Mouse (Mus musculus) cerebellum, postnatal 10 days (tissue): ENCODE measurements around the gene Ercc1.

Experiments
- DNase-seq, 2 experiments: peaks; one replicate each; pipeline ENCODE4 v3.0.0; 2021; ENCODE audit warnings: mixed read lengths in 2 of 2

Ercc1 gene

GRCm38 (mm10) chr7:19341250-19341649 lies 3.3 kb upstream of the Ercc1 start:
- DNase-seq, result no peak

DNA sequence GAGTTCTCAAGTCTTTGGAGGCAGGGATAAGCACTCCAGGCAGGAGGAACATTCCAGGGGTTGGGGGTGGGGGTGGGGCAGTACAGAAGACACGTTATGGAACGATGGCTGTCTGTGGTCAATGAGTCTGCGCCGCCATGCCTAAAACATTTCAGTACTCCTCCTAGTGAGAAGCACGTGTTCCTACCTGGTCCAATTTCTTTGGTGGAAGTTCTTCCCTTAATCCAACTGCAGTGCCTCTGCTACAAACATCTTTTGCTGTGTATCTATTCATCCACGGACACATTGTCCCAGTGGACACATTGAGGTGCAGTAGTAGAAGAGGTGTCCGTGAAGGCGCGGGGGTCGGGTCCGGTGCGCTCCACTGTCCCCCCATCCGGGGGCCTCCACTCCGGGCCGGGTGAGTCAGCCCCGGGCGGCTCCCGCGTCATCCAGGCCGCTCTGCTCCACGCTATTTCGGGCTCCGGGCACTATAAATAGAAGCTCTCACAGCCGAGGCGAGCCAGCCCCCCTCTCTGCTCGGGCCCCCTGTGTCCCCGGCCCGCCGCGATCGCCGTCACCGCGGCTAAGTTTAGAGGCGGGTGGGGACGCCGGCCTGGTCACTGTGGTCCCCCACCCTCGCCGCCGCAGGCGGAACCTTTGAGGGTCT lies 2.7 kb upstream of the Ercc1 start:
- DNase-seq, result peak; percentile 52 to 56

GRCm38 (mm10) chr7:19342481-19343027 lies 2.0 kb upstream of the Ercc1 start:
- peak; percentile 94 to 96 for DNase-seq

- DNase-seq, result peak; percentile 87
These were observed 1.3 kb upstream of the Ercc1 start for GRCm38 (mm10) chr7:19343210-19343808.

- peak; percentile 98 to 99 for DNase-seq
These were observed 427 bp downstream of the Ercc1 start for GRCm38 (mm10) chr7:19344938-19345471.

DNA sequence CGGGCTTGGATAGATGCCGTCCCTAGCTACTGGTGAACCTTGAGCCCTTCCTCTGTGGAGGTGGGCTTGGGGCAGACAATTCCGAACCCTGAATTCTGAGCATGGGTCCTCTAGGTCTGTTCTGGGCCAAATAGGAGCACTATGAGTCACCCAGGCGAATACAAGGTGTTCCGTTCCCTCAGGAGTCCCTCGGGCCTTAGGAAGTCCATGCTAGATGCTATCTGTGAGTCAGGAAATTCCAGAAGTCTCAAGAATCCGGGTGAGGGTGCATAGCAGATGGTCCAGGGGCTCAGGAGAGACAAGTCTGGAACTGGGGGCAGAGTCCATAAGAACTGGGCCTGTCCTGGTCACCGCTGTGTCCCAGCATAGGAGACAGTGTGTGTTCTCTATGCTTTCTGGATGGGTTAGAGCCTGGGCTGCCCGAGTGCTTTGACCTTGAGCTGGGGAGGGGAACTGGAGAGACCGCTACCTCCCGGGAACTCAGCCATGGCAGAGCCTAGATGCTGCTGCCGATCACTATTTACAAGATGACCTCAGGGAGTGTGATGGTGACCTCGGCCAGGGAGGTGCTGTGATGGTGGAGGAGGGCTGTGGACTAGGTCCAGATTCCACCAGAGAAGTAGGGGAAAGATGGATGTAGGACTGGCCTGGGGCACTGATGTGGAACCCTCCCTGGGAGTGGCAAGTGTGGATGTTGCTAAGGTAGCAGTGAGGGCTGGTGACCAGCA lies 4.8 kb downstream of the Ercc1 start:
- no peak for DNase-seq

DNA sequence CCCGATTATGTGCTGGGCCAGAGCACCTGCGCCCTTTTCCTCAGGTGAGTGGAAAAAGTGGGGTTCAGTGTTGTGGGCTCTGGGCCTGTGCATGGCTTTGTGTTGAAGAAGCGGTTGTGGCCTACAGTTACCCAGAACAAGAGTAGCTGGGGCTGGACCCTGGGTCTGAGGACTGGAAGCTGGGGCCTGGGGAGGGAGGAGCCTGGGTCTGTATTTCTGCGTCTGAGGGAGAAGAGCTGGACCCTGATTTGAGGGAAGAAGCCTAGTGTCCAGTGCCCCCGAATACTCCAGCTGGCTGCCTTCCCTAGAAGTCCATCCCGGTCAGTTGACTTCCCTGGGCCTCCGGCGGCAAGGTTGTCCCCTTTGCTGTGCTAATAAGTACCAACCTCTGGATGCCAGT lies 5.6 kb downstream of the Ercc1 start:
- DNase-seq, result no peak

DNA sequence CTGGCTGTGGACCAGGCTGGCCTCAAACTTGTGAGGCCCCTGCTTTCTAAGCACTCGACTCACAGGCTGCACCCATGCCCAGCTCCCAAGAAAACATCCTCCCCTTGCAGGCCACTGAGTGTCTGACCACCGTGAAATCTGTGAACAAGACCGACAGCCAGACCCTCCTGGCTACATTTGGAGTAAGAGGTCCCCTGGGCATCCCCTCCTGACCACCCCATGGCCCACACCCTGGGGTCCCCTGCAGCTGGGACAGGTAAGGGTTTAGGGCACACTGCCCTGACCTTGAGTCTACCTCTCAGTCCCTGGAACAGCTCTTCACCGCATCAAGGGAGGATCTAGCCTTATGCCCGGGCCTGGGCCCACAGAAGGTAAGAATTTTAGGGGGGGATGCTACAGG lies 10.4 kb downstream of the Ercc1 start:
- DNase-seq, result no peak

DNA sequence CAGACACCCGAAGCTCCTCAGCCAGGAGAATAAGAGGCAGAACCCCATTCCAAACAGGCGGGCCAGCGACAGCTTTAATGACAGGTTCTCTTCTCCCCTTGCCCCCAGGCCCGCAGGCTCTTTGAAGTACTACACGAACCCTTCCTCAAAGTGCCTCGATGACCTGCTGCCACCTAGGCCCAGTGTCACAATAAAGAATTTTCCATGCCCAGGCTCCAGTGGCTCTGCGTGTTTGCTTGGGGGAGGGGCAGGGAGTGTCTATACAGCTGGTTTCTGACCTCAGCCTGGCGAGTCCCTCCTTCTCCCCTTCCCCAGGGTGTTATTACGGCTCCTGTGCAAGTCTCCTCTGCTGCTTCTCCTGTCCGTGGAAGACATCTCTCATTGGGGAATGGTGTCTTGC lies 11.7 kb downstream of the Ercc1 start:
- DNase-seq, result no peak

- DNase-seq, result no peak
These were observed 13.1 kb downstream of the Ercc1 start for GRCm38 (mm10) chr7:19357381-19358375.

DNA sequence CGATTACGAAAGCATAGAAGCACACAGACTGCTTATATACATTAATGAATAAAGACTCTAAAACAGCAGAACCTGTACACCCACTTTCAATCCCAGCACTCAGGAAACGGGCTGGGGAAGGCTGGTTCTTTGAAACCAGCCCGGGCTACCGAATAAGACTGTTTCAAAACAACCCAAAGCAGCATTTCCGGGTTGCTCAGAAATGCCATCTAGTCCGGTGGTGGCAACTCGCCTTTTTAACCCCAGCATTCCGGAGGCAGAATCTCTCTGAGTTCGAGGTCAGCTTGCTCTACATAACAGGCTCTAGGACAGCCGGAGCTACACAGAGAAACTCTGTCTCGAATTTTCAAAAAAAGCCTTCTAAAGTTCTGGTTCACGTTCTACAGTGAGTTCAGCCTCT lies 14.1 kb downstream of the Ercc1 start:
- DNase-seq, result no peak

- DNase-seq, result peak; percentile 94
These were observed 14.8 kb downstream of the Ercc1 start, which contains the start of the genes Cd3eap and Ppp1r13l for GRCm38 (mm10) chr7:19359299-19359891. Gene Cd3eap, minus strand, starts transcription at chr7:19359483. Gene Ppp1r13l, plus strand, starts transcription at chr7:19359749.

- peak; percentile 77 for DNase-seq
These were observed 15.5 kb downstream of the Ercc1 start for GRCm38 (mm10) chr7:19359892-19360641.

DNA sequence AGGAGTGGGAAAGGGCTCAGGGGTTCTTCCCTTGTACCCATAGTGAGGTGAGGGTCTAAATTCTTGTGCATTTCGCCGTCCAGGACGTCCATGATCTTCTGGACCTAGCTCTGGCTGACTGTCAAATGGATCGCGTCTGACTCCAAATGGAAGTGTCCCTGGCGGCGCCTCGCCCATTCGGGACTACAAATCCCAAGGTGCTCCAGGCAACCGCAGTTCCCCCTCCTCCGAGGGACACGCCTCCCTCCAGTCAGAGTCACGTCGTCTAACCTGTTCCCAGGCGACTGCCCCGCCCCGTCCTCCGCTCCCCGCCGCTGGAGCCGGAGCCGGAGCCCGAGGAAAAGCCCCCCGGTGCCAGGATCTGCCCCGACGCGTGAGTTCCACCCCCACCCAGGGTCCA lies 16.4 kb downstream of the Ercc1 start:
- DNase-seq, result peak; percentile 91 to 92

DNA sequence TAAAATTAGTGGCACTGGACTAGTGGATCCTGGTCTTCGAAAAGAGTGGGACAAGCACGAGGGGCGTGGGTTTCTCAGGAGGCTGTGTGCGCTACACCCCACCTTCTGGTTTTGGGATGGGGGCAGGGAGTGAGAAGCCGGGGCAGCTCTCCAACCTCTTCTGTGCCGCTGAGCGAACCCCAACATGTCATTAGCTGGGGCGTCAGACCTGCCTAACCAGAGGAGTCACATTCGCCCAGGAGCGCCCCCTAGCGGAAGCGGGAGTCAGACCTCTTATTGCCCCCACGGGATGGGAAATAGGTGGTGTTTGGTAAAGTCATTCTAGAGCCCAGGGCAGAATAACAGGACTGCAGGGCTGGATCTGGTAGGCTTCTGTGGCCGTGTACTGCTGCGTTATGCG lies 17.1 kb downstream of the Ercc1 start:
- peak; percentile 79 to 82 for DNase-seq

DNA sequence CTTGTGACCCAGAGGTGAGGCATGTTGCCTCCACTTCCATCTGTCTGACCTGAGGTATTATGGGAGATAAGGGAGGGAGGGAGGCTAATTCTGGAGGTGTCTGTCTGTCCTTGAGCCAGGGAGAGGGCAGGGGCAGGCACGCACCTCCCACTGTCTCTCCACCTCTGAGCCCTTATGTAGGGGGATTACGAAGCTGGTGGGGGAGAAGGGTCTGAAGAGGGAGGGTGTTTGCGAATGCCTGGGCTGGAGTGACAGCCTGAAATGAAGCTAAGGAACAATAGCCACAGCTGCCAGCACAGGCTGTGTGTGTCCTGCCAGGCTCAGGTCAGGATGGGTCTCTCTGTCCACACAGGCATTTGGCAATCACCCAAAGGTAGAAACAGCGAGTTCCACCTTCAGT lies 17.7 kb downstream of the Ercc1 start:
- no peak for DNase-seq

GRCm38 (mm10) chr7:19363881-19364280 lies 19.3 kb downstream of the Ercc1 start:
- DNase-seq, result peak; percentile 76 to 80

DNA sequence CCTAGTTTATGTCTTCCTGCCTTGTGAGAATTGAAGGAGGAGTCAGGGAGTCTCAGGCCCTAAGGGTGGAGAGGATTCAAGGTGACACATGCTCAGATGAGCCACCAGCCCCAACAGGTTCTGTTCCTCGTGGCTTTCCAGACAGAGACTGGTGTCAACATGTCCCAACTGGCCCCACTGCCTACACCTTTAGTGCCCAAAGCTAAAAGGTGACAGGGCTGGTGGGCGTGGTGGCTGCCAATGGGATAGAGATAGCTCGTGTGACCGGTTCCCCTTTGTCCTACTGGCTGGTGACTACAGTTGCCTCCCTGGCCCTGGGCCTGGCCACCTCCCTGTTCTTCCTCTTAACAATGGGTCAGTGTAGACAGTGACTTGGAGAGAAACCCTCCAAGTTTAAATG lies 20.8 kb downstream of the Ercc1 start:
- DNase-seq, result no peak

- DNase-seq, result peak in 1 of 2 experiments; percentile 40
These were observed 23.8 kb downstream of the Ercc1 start for GRCm38 (mm10) chr7:19368380-19368779.

DNA sequence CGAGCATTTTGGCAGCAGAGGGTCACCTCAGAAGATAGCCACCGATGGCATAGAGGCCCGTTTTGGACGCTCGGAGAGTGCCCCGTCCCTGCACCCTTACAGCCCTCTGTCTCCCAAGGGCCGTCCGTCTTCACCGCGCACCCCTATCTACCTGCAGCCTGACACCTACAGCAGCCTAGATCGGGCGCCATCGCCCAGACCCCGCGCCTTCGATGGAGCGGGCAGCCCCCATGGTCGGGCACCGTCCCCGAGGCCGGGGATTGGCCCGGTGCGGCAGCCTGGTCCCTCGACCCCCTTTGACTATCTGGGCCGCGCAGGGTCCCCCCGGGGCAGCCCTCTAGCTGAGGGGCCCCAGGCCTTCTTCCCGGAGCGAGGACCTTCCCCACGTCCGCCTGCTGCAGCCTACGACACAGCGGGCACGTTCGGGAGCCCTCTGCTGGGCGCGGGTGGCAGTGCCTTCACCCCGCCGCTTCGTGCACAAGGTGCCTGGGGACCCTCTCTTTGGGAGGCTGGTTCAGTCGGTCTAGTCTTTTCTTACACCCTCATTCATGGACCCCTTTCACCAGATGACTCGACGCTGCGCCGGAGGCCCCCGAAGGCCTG lies 25.3 kb downstream of the Ercc1 start:
- DNase-seq, result peak; percentile 88
